Mouse (Mus musculus) midbrain, embryonic 10.5 days (tissue): Measurements from ENCODE around the gene Dhx40. TPM values are rescaled to one million over a fixed set of nuclear protein-coding genes. Genes with fewer than 3 reads are reported as not detected.
"Not testable (repeated sequence)": the region's sequence is repeated elsewhere in the genome, so short reads cannot be mapped to it uniquely, and the experiment has no call there.

Source experiments
- DNase-seq: peaks from one replicate; pipeline ENCODE4 v3.0.0-alpha.2; 2017; ENCODE audit warnings: low spot score
- H3K27ac ChIP-seq: fragments of 300-500 bp; sonication (generic); replicated peaks from 2 replicates; pipeline ENCODE4 v1.5.1; 2016; ENCODE audit warnings: mild to moderate bottlenecking
- H3K27me3 ChIP-seq: fragments of 300-500 bp; sonication (generic); 2 replicates; pipeline ENCODE4 v1.6.1; 2016; ENCODE audit warnings: low read depth, mild to moderate bottlenecking; ENCODE audit not compliant: poor library complexity, severe bottlenecking
- H3K36me3 ChIP-seq: fragments of 300-500 bp; sonication (generic); 2 replicates; pipeline ENCODE4 v1.6.1; 2016; ENCODE audit warnings: mild to moderate bottlenecking, moderate library complexity
- H3K4me1 ChIP-seq: fragments of 300-500 bp; sonication (generic); 2 replicates; pipeline ENCODE4 v1.6.1; 2016
- H3K4me3 ChIP-seq: fragments of 300-500 bp; sonication (generic); 2 replicates; pipeline ENCODE4 v1.5.1; 2016; ENCODE audit warnings: mild to moderate bottlenecking, moderate library complexity
- H3K9me3 ChIP-seq: fragments of 300-500 bp; sonication (generic); replicated peaks from 2 replicates; pipeline ENCODE4 v1.6.1; 2016; ENCODE audit warnings: mild to moderate bottlenecking
- WGBS: fragments of 180-500 bp; shearing (Covaris S2); methylation state at CpG from one replicate; pipeline ENCODE4 v1.1.7; 2016; 5-methylcytosine and 5-hydroxymethylcytosine counted together
- polyA plus RNA-seq: library from polyadenylated mRNA; unstranded; fragments of >200 nt; fragmentation: Nextera tagmentation; extraction: Ambion mirVana; gene quantifications from 2 replicates; pipeline ENCODE4 v1.2.1, GENCODE M21; 2016

Gene Dhx40
- polyA plus RNA-seq, 1 experiment from 2014 or later = 41.7 TPM

GRCm38 (mm10) chr11:86811326-86811630 is 3.7 kb upstream of the Dhx40 start:
- H3K36me3 ChIP-seq = peaks cover 1% of the 10 kb centered on the region
- H3K27me3 ChIP-seq = no peaks in the 10 kb centered on the region
- no peak overlapping the region for H3K4me3 ChIP-seq
- H3K4me1 ChIP-seq = peaks cover 11% of the 10 kb centered on the region
- DNase-seq = no peak
- H3K27ac ChIP-seq = no peak overlapping the region
- WGBS = 80% methylated on average over 1 of the region's 1 CpGs
- no peaks in the 10 kb centered on the region for H3K9me3 ChIP-seq

- DNase-seq = no peak
- WGBS = 83% methylated on average over 2 of the region's 2 CpGs
- Histone ChIP-seq H3K36me3 (peaks cover 7% of the 10 kb centered on the region), H3K4me3 (no peak overlapping the region), H3K4me1 (peaks cover 12% of the 10 kb centered on the region), H3K9me3 (no peaks in the 10 kb centered on the region), H3K27ac (no peak overlapping the region), H3K27me3 (no peaks in the 10 kb centered on the region)
Observed at GRCm38 (mm10) chr11:86810572-86811325, 3.2 kb upstream of the Dhx40 start.

DNA sequence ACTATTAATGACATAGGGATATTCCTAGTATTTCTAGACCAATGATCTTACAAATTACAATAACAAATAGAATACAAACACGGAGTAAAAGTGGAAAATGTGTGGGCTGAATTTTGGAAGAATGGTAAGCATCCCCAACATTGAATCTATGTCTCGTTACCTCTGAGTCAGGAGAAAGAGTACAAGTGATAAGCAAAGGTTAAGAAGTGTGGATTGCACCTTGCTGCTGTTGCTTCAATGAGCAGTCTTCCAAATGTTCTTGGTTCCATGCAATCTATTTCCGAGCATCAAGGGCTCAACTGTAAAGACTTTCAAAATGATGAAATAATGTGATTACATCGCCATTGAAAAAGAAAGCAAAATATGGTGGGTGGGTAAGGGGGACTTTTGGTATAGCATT is 2.3 kb upstream of the Dhx40 start:
- H3K4me3 ChIP-seq = no peak overlapping the region
- no peak overlapping the region for H3K27ac ChIP-seq
- peaks cover 16% of the 10 kb centered on the region for H3K36me3 ChIP-seq
- DNase-seq = no peak
- WGBS = 70% methylated on average over 4 of the region's 4 CpGs
- H3K4me1 ChIP-seq = peaks cover 12% of the 10 kb centered on the region
- H3K9me3 ChIP-seq = no peaks in the 10 kb centered on the region
- H3K27me3 ChIP-seq = no peaks in the 10 kb centered on the region

GRCm38 (mm10) chr11:86807001-86807477 is 507 bp downstream of the Dhx40 start:
- no peaks in the 10 kb centered on the region for H3K9me3 ChIP-seq
- DNase-seq = peak; percentile 80
- H3K4me3 ChIP-seq = peak overlapping the region; percentile 85
- H3K4me1 ChIP-seq = peaks cover 12% of the 10 kb centered on the region
- no peaks in the 10 kb centered on the region for H3K27me3 ChIP-seq
- H3K36me3 ChIP-seq = peaks cover 43% of the 10 kb centered on the region
- under 1% methylated on average over 25 of the region's 25 CpGs for WGBS
- peak overlapping the region; percentile 89 for H3K27ac ChIP-seq

DNA sequence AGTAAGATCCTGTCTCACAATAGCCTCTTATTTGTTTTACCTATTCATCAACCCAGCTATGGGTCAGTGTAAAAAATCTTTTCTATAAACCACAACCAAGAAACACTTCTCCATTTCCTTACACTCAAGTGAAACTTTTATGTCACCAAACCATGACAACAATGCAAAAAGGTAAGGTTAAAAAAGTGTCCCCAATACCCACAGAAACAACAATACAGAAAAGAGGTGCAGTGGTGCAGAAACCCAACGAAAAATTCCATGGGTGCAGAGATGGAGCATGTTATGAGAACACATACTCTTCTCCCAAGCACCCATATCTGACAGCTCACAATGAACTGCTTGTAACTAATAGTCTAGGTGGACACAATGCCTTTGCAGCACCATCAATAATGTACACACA is 13.4 kb downstream of the Dhx40 start:
- Histone ChIP-seq H3K9me3 (no peaks in the 10 kb centered on the region), H3K36me3 (peaks cover 95% of the 10 kb centered on the region), H3K4me1 (no peaks in the 10 kb centered on the region), H3K27me3 (no peaks in the 10 kb centered on the region), H3K4me3 (no peak overlapping the region), H3K27ac (no peak overlapping the region)
- WGBS = 84% methylated on average over 1 of the region's 1 CpGs
- no peak for DNase-seq

DNA sequence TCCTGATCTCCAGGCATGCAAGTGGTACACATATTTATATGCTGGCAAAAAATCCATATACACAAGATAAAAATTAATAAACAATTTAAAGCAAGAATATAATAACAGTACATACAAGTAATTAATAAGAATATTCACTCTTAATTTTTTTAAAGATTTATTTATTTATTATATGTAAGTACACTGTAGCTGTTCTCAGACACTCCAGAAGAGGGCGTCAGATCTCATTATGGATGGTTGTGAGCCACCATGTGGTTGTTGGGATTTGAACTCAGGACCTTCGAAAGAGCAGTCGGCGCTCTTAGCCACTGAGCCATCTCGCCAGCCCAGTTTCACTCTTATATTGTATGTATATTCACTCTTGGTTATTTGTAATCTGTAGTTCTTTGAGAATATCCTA is 20.1 kb downstream of the Dhx40 start:
- H3K4me3 ChIP-seq, DNase-seq, H3K27ac ChIP-seq, H3K4me1 ChIP-seq, H3K9me3 ChIP-seq, H3K27me3 ChIP-seq: not testable (repeated sequence)
- WGBS = 93% methylated on average over 5 of the region's 5 CpGs
- peaks cover 97% of the 10 kb centered on the region for H3K36me3 ChIP-seq

- H3K27me3 ChIP-seq = no peaks in the 10 kb centered on the region
- H3K4me1 ChIP-seq = no peaks in the 10 kb centered on the region
- no peaks in the 10 kb centered on the region for H3K9me3 ChIP-seq
- H3K4me3 ChIP-seq = no peak overlapping the region
- 98% methylated on average over 2 of the region's 2 CpGs for WGBS
- DNase-seq = no peak
- H3K36me3 ChIP-seq = peaks cover 99% of the 10 kb centered on the region
- H3K27ac ChIP-seq = no peak overlapping the region
Observed at GRCm38 (mm10) chr11:86785767-86786166, 21.8 kb downstream of the Dhx40 start.

GRCm38 (mm10) chr11:86769884-86770283 is 37.7 kb downstream of the Dhx40 start:
- Histone ChIP-seq H3K4me3 (no peak overlapping the region), H3K27me3 (no peaks in the 10 kb centered on the region), H3K9me3 (no peaks in the 10 kb centered on the region), H3K4me1 (no peaks in the 10 kb centered on the region), H3K36me3 (peaks cover 72% of the 10 kb centered on the region), H3K27ac (no peak overlapping the region)
- DNase-seq = no peak
- whole genome bisulfite sequencing = 94% methylated on average over 4 of the region's 4 CpGs

- Histone ChIP-seq H3K9me3 (no peaks in the 10 kb centered on the region), H3K4me3 (no peak overlapping the region), H3K27ac (no peak overlapping the region), H3K4me1 (no peaks in the 10 kb centered on the region), H3K36me3 (peaks cover 22% of the 10 kb centered on the region), H3K27me3 (no peaks in the 10 kb centered on the region)
- 91% methylated on average over 2 of the region's 2 CpGs for WGBS
- no peak for DNase-seq
Observed at GRCm38 (mm10) chr11:86764501-86764900, 43.0 kb downstream of the Dhx40 start.

DNA sequence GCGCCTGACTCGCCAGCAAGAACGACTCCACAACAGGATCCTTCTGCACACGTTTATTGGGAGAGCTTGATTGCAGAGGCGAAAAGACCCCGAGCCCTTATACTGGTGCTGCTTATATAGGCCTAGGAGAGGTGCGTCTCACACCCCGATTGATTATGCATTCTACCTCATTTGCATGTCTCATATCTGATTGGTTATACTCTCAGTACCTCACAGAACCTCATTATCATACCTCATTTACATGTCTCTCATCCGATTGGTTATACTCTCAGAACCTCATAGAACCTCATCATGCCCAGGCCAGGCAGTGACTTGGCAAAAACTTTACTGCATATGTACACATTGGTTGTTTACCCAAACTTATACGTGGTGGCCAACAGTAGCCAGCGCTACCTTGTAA is 44.4 kb downstream of the Dhx40 start:
- DNase-seq, H3K9me3 ChIP-seq: not testable (repeated sequence)
- WGBS = 94% methylated on average over 11 of the region's 11 CpGs

GRCm38 (mm10) chr11:86760357-86760756 is 47.2 kb downstream of the Dhx40 start:
- no peaks in the 10 kb centered on the region for H3K9me3 ChIP-seq

More for the DNA sequence above, 44.4 kb downstream of the Dhx40 start:
- not testable (repeated sequence) for H3K4me1 ChIP-seq, H3K27ac ChIP-seq, H3K27me3 ChIP-seq, H3K4me3 ChIP-seq, H3K36me3 ChIP-seq

GRCm38 (mm10) chr11:86759886-86760285 is 47.7 kb downstream of the Dhx40 start:
- no peaks in the 10 kb centered on the region for H3K36me3 ChIP-seq
- H3K27ac ChIP-seq = no peak overlapping the region
- no peak overlapping the region for H3K4me3 ChIP-seq
- WGBS = 93% methylated on average over 2 of the region's 2 CpGs
- H3K9me3 ChIP-seq = no peaks in the 10 kb centered on the region
- DNase-seq = no peak
- H3K27me3 ChIP-seq = no peaks in the 10 kb centered on the region
- peaks cover 28% of the 10 kb centered on the region for H3K4me1 ChIP-seq

More at GRCm38 (mm10) chr11:86760357-86760756, 47.2 kb downstream of the Dhx40 start:
- Histone ChIP-seq H3K27ac (no peak overlapping the region), H3K27me3 (no peaks in the 10 kb centered on the region), H3K4me3 (no peak overlapping the region), H3K36me3 (no peaks in the 10 kb centered on the region), H3K4me1 (peaks cover 25% of the 10 kb centered on the region)
- no peak for DNase-seq

GRCm38 (mm10) chr11:86759226-86759625 is 48.3 kb downstream of the Dhx40 start:
- no peak overlapping the region for H3K4me3 ChIP-seq
- H3K27ac ChIP-seq = 0 out of 2 replicates have a peak overlapping the region, but pooled peaks have one; percentile 94
- no peaks in the 10 kb centered on the region for H3K9me3 ChIP-seq
- H3K27me3 ChIP-seq = no peaks in the 10 kb centered on the region
- peaks cover 30% of the 10 kb centered on the region for H3K4me1 ChIP-seq
- no peak for DNase-seq
- H3K36me3 ChIP-seq = no peaks in the 10 kb centered on the region; the same call in 1 of the 2 replicates
- 95% methylated on average over 1 of the region's 1 CpGs for WGBS
